Mouse (Mus musculus): ENCODE results near the gene Nufip2. TPM values are rescaled to one million over a fixed set of nuclear protein-coding genes. Genes with fewer than 3 reads are reported as not detected.
A peak's percentile ranks its signal among the peaks of the same experiment; 100 is the strongest.

Gene Nufip2
- total and polyA plus RNA-seq, 3 experiments, result 22.3 to 113 (median 94.0) TPM

DNA sequence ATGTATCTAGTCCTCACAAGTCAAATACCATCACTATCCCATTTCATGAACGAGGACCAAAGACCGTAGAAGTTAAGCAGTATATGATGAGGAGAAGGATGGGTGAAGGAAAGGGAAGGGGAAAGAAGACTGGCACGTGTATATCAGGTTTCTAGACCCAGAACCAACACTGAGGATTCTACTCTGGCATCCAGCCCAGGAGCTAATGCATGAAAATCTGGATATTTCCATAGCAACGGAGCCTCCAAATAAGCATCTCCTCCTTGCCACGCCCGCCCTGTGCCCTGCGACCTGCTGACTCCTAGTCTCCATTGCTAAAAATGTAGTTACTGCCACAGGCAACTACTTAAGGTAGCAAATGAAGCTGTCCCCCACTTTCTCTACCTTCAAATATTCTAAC, 38.8 kb downstream of the Nufip2 start:
- ATAC-seq (ENCODE audit: extremely low read depth, insufficient number of reproducible peaks, low FRiP score, poor library complexity, severe bottlenecking), result no peak
- Histone ChIP-seq H3K9me3 (replicated peaks) (no peaks in the 10 kb centered on the region), H3K36me3 (replicated peaks) (peaks cover 6% of the 10 kb centered on the region), H3K4me1 (ENCODE audit: insufficient read depth, low read depth, low read length) (no peaks in the 10 kb centered on the region), H3K4me3 (ENCODE audit: low read depth, low read length) (no peak overlapping the region), H3K27me3 (ENCODE audit: insufficient read depth, low read length) (peaks cover 10% of the 10 kb centered on the region)
- TF ChIP-seq TAL1 (conservative IDR thresholded peaks at IDR 0.05; ENCODE audit: low read depth, low read length) (no peak), CTCF (IDR thresholded peaks at IDR 0.05; ENCODE audit: low read depth, low read length) (no peak), GATA1 (IDR thresholded peaks at IDR 0.05; ENCODE audit: borderline replicate concordance, low read length) (no peak), POLR2AphosphoS5 (IDR thresholded peaks at IDR 0.05; ENCODE audit: insufficient replicate concordance, low read depth, low read length) (no peak), GATA2 (IDR thresholded peaks at IDR 0.05; ENCODE audit: borderline replicate concordance, low read depth, low read length) (no peak)
- no peak for DNase-seq (ENCODE audit: low spot score)

DNA sequence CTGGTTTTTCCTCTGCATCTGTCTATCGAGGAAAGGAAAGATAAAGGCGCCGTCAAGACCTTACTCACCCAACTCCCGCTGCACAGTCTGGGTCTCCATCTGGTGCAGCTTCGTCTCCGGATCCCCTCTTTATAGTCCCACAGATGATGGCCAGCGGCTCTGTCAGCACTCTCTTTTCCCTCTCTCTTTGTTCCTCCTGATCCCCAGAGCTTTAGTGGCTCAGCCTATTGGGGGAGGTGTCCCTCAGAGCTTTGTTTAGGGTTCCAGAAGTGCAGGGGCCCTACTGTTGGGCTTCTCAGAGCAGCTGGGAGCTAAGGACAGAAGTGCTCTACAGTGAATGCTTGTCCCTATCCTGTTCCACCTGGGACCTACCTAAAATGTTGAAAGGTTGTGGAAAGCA, 39.2 kb downstream of the Nufip2 start, which contains the start of gene Cryba1:
Cryba1 (minus strand) TSS at position 101 of the 400 bp plus-strand sequence.
- TF ChIP-seq CTCF (IDR thresholded peaks at IDR 0.05; ENCODE audit: low read depth, low read length) (no peak), GATA1 (IDR thresholded peaks at IDR 0.05; ENCODE audit: borderline replicate concordance, low read length) (no peak), TAL1 (conservative IDR thresholded peaks at IDR 0.05; ENCODE audit: low read depth, low read length) (no peak), GATA2 (IDR thresholded peaks at IDR 0.05; ENCODE audit: borderline replicate concordance, low read depth, low read length) (no peak), POLR2AphosphoS5 (IDR thresholded peaks at IDR 0.05; ENCODE audit: insufficient replicate concordance, low read depth, low read length) (no peak)
- Histone ChIP-seq H3K36me3 (replicated peaks) (peaks cover 6% of the 10 kb centered on the region), H3K27me3 (ENCODE audit: insufficient read depth, low read length) (peaks cover 11% of the 10 kb centered on the region), H3K4me3 (ENCODE audit: low read depth, low read length) (no peak within 1 kb of the TSS), H3K4me1 (ENCODE audit: insufficient read depth, low read depth, low read length) (no peaks in the 10 kb centered on the region), H3K9me3 (replicated peaks) (no peaks in the 10 kb centered on the region)
- DNase-seq (ENCODE audit: low spot score) (no peak), ATAC-seq (ENCODE audit: extremely low read depth, insufficient number of reproducible peaks, low FRiP score, poor library complexity, severe bottlenecking) (no peak)

GRCm38 (mm10) chr11:77728587-77728986, 42.6 kb downstream of the Nufip2 start:
- TF ChIP-seq TAL1 (conservative IDR thresholded peaks at IDR 0.05; ENCODE audit: low read depth, low read length) (no peak), POLR2AphosphoS5 (IDR thresholded peaks at IDR 0.05; ENCODE audit: insufficient replicate concordance, low read depth, low read length) (no peak), GATA2 (IDR thresholded peaks at IDR 0.05; ENCODE audit: borderline replicate concordance, low read depth, low read length) (no peak), GATA1 (IDR thresholded peaks at IDR 0.05; ENCODE audit: borderline replicate concordance, low read length) (no peak), CTCF (IDR thresholded peaks at IDR 0.05; ENCODE audit: low read depth, low read length) (no peak)
- Histone ChIP-seq H3K4me3 (ENCODE audit: low read depth, low read length) (no peak overlapping the region), H3K36me3 (replicated peaks) (no peaks in the 10 kb centered on the region), H3K27me3 (ENCODE audit: insufficient read depth, low read length) (peaks cover 33% of the 10 kb centered on the region), H3K9me3 (replicated peaks) (no peaks in the 10 kb centered on the region), H3K4me1 (ENCODE audit: insufficient read depth, low read depth, low read length) (peaks cover 2% of the 10 kb centered on the region; the same call in 1 of the 2 replicates)
- DNase-seq (ENCODE audit: low spot score) (no peak), ATAC-seq (ENCODE audit: extremely low read depth, insufficient number of reproducible peaks, low FRiP score, poor library complexity, severe bottlenecking) (no peak)

- no peaks in the 10 kb centered on the region for H3K9me3 ChIP-seq (replicated peaks)
- H3K4me1 ChIP-seq (ENCODE audit: insufficient read depth, low read depth, low read length), result peaks cover 3% of the 10 kb centered on the region; the same call in 1 of the 2 replicates
- H3K36me3 ChIP-seq (replicated peaks), result no peaks in the 10 kb centered on the region
- ATAC-seq (ENCODE audit: extremely low read depth, insufficient number of reproducible peaks, low FRiP score, poor library complexity, severe bottlenecking) (no peak; the same call in 1 of the 2 replicates), DNase-seq (ENCODE audit: low spot score) (peak; percentile 13)
- no peak for TF ChIP-seq GATA2 (IDR thresholded peaks at IDR 0.05; ENCODE audit: borderline replicate concordance, low read depth, low read length)
- no peak for TF ChIP-seq POLR2AphosphoS5 (IDR thresholded peaks at IDR 0.05; ENCODE audit: insufficient replicate concordance, low read depth, low read length)
- TF ChIP-seq CTCF (IDR thresholded peaks at IDR 0.05; ENCODE audit: low read depth, low read length), result peak; percentile 62
- no peak overlapping the region for H3K4me3 ChIP-seq (ENCODE audit: low read depth, low read length)
- H3K27me3 ChIP-seq (ENCODE audit: insufficient read depth, low read length), result peaks cover 26% of the 10 kb centered on the region
These were observed 51.3 kb downstream of the Nufip2 start for GRCm38 (mm10) chr11:77737289-77737688.

- DNase-seq (ENCODE audit: low spot score), result no peak
- H3K4me3 ChIP-seq (ENCODE audit: low read depth, low read length), result no peak overlapping the region
These were observed 52.6 kb downstream of the Nufip2 start for GRCm38 (mm10) chr11:77738555-77738954.

DNA sequence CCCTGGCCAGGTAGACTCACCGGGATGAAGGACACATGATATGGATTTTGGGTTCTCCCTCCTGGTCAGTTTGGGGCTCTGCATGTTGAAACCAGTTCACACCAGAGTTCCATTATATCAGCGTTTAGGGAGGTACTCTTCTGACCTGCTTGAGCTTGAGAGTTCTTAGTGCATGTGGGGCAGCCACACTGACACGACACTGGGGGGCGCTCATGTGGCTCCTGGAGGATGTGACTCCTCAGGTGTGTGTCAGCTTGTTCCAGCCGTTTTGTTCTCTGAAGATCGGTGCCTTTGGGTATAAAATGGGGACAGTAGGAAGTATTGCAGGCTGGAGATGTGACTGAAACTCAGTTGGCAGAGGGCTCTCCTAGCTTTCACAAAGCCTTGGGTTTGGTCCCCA, 58.0 kb downstream of the Nufip2 start:
- no peaks in the 10 kb centered on the region for H3K36me3 ChIP-seq (replicated peaks)
- TF ChIP-seq POLR2AphosphoS5 (IDR thresholded peaks at IDR 0.05; ENCODE audit: insufficient replicate concordance, low read depth, low read length) (no peak), CTCF (IDR thresholded peaks at IDR 0.05; ENCODE audit: low read depth, low read length) (no peak)
- no peak overlapping the region for H3K4me3 ChIP-seq (ENCODE audit: low read depth, low read length)
- no peaks in the 10 kb centered on the region for H3K9me3 ChIP-seq (replicated peaks)
- no peak for DNase-seq (ENCODE audit: low spot score)
- no peak for ATAC-seq (ENCODE audit: extremely low read depth, insufficient number of reproducible peaks, low FRiP score, poor library complexity, severe bottlenecking)
- H3K4me1 ChIP-seq (ENCODE audit: insufficient read depth, low read depth, low read length), result peaks cover 4% of the 10 kb centered on the region; the same call in 1 of the 2 replicates
- peaks cover 32% of the 10 kb centered on the region for H3K27me3 ChIP-seq (ENCODE audit: insufficient read depth, low read length)

More at GRCm38 (mm10) chr11:77738555-77738954, 52.6 kb downstream of the Nufip2 start:
- no peak for ATAC-seq (ENCODE audit: extremely low read depth, insufficient number of reproducible peaks, low FRiP score, poor library complexity, severe bottlenecking)
- TF ChIP-seq CTCF (IDR thresholded peaks at IDR 0.05; ENCODE audit: low read depth, low read length) (no peak), POLR2AphosphoS5 (IDR thresholded peaks at IDR 0.05; ENCODE audit: insufficient replicate concordance, low read depth, low read length) (no peak), GATA1 (IDR thresholded peaks at IDR 0.05; ENCODE audit: borderline replicate concordance, low read length) (no peak), TAL1 (conservative IDR thresholded peaks at IDR 0.05; ENCODE audit: low read depth, low read length) (no peak)
- peaks cover 19% of the 10 kb centered on the region for H3K27me3 ChIP-seq (ENCODE audit: insufficient read depth, low read length)
- peaks cover 2% of the 10 kb centered on the region; the same call in 1 of the 2 replicates for H3K4me1 ChIP-seq (ENCODE audit: insufficient read depth, low read depth, low read length)
- H3K36me3 ChIP-seq (replicated peaks), result no peaks in the 10 kb centered on the region
- H3K9me3 ChIP-seq (replicated peaks), result no peaks in the 10 kb centered on the region

Data from G1E (cell line).